Mouse (Mus musculus) forebrain, embryonic 16.5 days (tissue): ENCODE measurements at regions not wholly inside any gene's neighbourhood (a gene's known extent, or its start where the extent isn't known, plus 50 kb on each side); places are given as distances from the start of the nearest gene placed in this dataset.

ENCODE experiments used
- ATAC-seq: fragments of 200-750 bp; cut with Nextera tagmentation; 2 replicates; pipeline ENCODE4 v1.8.0; 2017; ENCODE audit warnings: mild to moderate bottlenecking, moderate library complexity
- H3K27ac ChIP-seq: fragments of 300-500 bp; sonication (generic); 2 replicates; pipeline ENCODE4 v1.5.1; 2014; ENCODE audit warnings: low read length, control low read depth
- H3K27me3 ChIP-seq: fragments of 300-500 bp; sonication (generic); replicated peaks from 2 replicates; pipeline ENCODE4 v1.6.1; 2014; ENCODE audit warnings: low read length; ENCODE audit not compliant: control insufficient read depth, insufficient read depth
- H3K36me3 ChIP-seq: fragments of 300-500 bp; sonication (generic); 2 replicates; pipeline ENCODE4 v1.6.1; 2014; ENCODE audit not compliant: control insufficient read depth, insufficient read depth
- H3K4me1 ChIP-seq: fragments of 300-500 bp; sonication (generic); replicated peaks from 2 replicates; pipeline ENCODE4 v1.6.1; 2014; ENCODE audit warnings: low read length; ENCODE audit not compliant: control insufficient read depth, insufficient read depth
- H3K4me2 ChIP-seq: fragments of 300-500 bp; sonication (generic); 2 replicates; pipeline ENCODE4 v1.6.1; 2014; ENCODE audit warnings: mild to moderate bottlenecking, low read length, control low read depth
- H3K4me3 ChIP-seq: fragments of 300-500 bp; sonication (generic); replicated peaks from 2 replicates; pipeline ENCODE4 v1.5.1; 2014; ENCODE audit warnings: mild to moderate bottlenecking, low read length, control low read depth
- H3K9ac ChIP-seq: fragments of 300-500 bp; sonication (generic); replicated peaks from 2 replicates; pipeline ENCODE4 v1.6.1; 2014; ENCODE audit warnings: low read depth, low read length, control low read depth
- H3K9me3 ChIP-seq: fragments of 300-500 bp; sonication (generic); 2 replicates; pipeline ENCODE4 v1.6.1; 2016; ENCODE audit warnings: low read length; ENCODE audit not compliant: control insufficient read depth
- WGBS: fragments of 180-500 bp; shearing (Covaris S2); extraction: QIAGEN DNeasy Blood & Tissue Kit; methylation state at CpG from one replicate; pipeline ENCODE4 v1.1.7; 2014; 5-methylcytosine and 5-hydroxymethylcytosine counted together

DNA sequence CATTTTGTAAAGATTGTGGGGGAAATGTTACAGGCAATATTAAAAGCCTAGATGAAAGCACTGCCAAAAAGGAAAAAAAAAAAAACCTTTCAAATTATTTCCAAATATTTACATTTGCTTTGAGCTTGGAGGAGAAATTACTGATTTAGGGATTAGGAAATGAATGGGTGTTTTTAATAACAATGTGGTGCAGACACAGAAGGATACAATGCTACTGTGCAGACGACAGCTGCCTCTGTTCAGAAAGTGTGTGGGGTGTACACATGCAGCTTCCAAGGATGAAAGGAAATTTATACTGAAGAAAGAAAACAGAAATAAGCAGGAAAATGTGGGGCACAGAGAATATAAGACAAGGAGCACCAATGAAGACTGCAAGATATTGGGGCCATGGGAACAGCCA lies 3070.3 kb upstream of the Gm6569 start:
- H3K9ac ChIP-seq: no peak overlapping the region
- H3K27ac ChIP-seq: no peak overlapping the region
- H3K4me1 ChIP-seq: no peaks in the 10 kb centered on the region
- no peak overlapping the region for H3K4me2 ChIP-seq
- peak; percentile 93 for ATAC-seq
- H3K36me3 ChIP-seq: no peaks in the 10 kb centered on the region
- 8% methylated on average over 1 of the region's 1 CpGs for WGBS
- no peak overlapping the region for H3K4me3 ChIP-seq
- no peaks in the 10 kb centered on the region for H3K27me3 ChIP-seq
- peaks cover 5% of the 10 kb centered on the region; the same call in 1 of the 2 replicates for H3K9me3 ChIP-seq

DNA sequence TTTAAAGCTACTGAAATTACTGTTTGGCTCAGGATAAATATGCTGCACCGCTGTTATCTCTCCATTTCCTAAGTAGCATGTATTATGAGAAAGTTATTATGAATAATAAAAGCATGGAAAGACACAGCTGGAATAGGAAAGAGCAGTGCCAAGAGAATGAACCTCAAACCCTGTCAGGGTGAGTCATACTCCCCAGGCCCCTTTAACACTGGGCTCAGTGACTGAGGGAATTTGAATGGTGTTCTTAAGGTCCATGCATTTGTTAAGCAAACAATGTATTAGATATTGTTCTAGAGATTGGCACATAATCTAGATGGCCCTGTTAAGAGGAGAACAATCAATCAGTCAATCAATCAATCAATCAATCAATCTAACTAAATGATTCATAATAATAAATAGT lies 3069.8 kb upstream of the Gm6569 start:
- no peak overlapping the region for H3K4me3 ChIP-seq
- H3K4me2 ChIP-seq: no peak overlapping the region
- 67% methylated on average over 1 of the region's 1 CpGs for WGBS
- H3K9ac ChIP-seq: no peak overlapping the region
- peaks cover 5% of the 10 kb centered on the region; the same call in 1 of the 2 replicates for H3K9me3 ChIP-seq
- H3K36me3 ChIP-seq: no peaks in the 10 kb centered on the region
- no peaks in the 10 kb centered on the region for H3K4me1 ChIP-seq
- no peak for ATAC-seq
- H3K27ac ChIP-seq: no peak overlapping the region
- H3K27me3 ChIP-seq: no peaks in the 10 kb centered on the region

GRCm38 (mm10) chr15:70765471-70765870 lies 3068.9 kb upstream of the Gm6569 start:
- Histone ChIP-seq H3K9me3 (peaks cover 5% of the 10 kb centered on the region; the same call in 1 of the 2 replicates), H3K27me3 (no peaks in the 10 kb centered on the region), H3K36me3 (no peaks in the 10 kb centered on the region), H3K9ac (no peak overlapping the region), H3K4me3 (no peak overlapping the region), H3K4me1 (no peaks in the 10 kb centered on the region), H3K4me2 (no peak overlapping the region), H3K27ac (no peak overlapping the region)
- no peak for ATAC-seq
